Mouse (Mus musculus) midbrain, embryonic 14.5 days (tissue): ENCODE data around the gene Fam171a2. TPM values are rescaled to one million over a fixed set of nuclear protein-coding genes. Genes with fewer than 3 reads are reported as not detected.
"Not testable (repeated sequence)": the region's sequence is repeated elsewhere in the genome, so short reads cannot be mapped to it uniquely, and the experiment has no call there.

Source experiments
- ATAC-seq: fragments of 200-750 bp; cut with Nextera tagmentation; 2 replicates; pipeline ENCODE4 v1.8.0; 2017; ENCODE audit warnings: moderate number of reproducible peaks, moderate library complexity; ENCODE audit not compliant: low FRiP score, low TSS enrichment
- DNase-seq: peaks from one replicate; pipeline ENCODE4 v3.0.0-alpha.2; 2015
- H3K27ac ChIP-seq: fragments of 300-500 bp; sonication (generic); replicated peaks from 2 replicates; pipeline ENCODE4 v1.5.1; 2014; ENCODE audit warnings: mild to moderate bottlenecking, low read depth, low read length, moderate library complexity
- H3K27me3 ChIP-seq: fragments of 300-500 bp; sonication (generic); 2 replicates; pipeline ENCODE4 v1.6.1; 2014; ENCODE audit warnings: low read length, control low read depth, mixed read lengths; ENCODE audit not compliant: control insufficient read depth, insufficient read depth
- H3K36me3 ChIP-seq: fragments of 300-500 bp; sonication (generic); 2 replicates; pipeline ENCODE4 v1.6.1; 2014; ENCODE audit warnings: low read length, control low read depth; ENCODE audit not compliant: control insufficient read depth, insufficient read depth
- H3K4me1 ChIP-seq: fragments of 300-500 bp; sonication (generic); 2 replicates; pipeline ENCODE4 v1.6.1; 2014; ENCODE audit warnings: mild to moderate bottlenecking, antibody characterized with exemption, low read length, control low read depth; ENCODE audit not compliant: control insufficient read depth, insufficient read depth
- H3K4me2 ChIP-seq: fragments of 300-500 bp; sonication (generic); 2 replicates; pipeline ENCODE4 v1.6.1; 2014; ENCODE audit warnings: mild to moderate bottlenecking, low read length, moderate library complexity
- H3K4me3 ChIP-seq: fragments of 300-500 bp; sonication (generic); replicated peaks from 2 replicates; pipeline ENCODE4 v1.5.1; 2014; ENCODE audit warnings: low read depth, low read length
- H3K9ac ChIP-seq: fragments of 300-500 bp; sonication (generic); replicated peaks from 2 replicates; pipeline ENCODE4 v1.6.1; 2014; ENCODE audit warnings: mild to moderate bottlenecking, low read length, moderate library complexity
- H3K9me3 ChIP-seq: fragments of 300-500 bp; sonication (generic); 2 replicates; pipeline ENCODE4 v1.6.1; 2016; ENCODE audit warnings: low read length, control low read depth, mixed read lengths; ENCODE audit not compliant: control insufficient read depth
- WGBS: fragments of 180-500 bp; shearing (Covaris S2); extraction: QIAGEN DNeasy Blood & Tissue Kit; methylation state at CpG from one replicate; pipeline ENCODE4 v1.1.7; 2014; 5-methylcytosine and 5-hydroxymethylcytosine counted together
- microRNA-seq: library from miRNA; unstranded; fragments of <30 nt; microRNA quantifications from one replicate; pipeline ENCODE4, GENCODE M21; 2016
- polyA plus RNA-seq: library from polyadenylated mRNA; unstranded; fragments of >200 nt; fragmentation: Nextera tagmentation; extraction: Ambion mirVana; gene quantifications from 2 replicates; pipeline ENCODE4 v1.2.1, GENCODE M21; 2014

The Fam171a2 gene
- polyA plus RNA-seq, 1 experiment from 2014 or later: 28.6 TPM

- WGBS: 20% methylated on average over 15 of the region's 15 CpGs
- peak overlapping the region; percentile 96 for H3K27ac ChIP-seq
- ATAC-seq: peak; percentile 59
- no peaks in the 10 kb centered on the region for H3K36me3 ChIP-seq
- H3K9me3 ChIP-seq: no peaks in the 10 kb centered on the region
- peak overlapping the region; percentile 93 for H3K9ac ChIP-seq
- peaks cover 42% of the 10 kb centered on the region for H3K4me1 ChIP-seq
- peak overlapping the region; percentile 89 for H3K4me3 ChIP-seq
- H3K4me2 ChIP-seq: peak overlapping the region; percentile 95
- no peak for DNase-seq
- H3K27me3 ChIP-seq: no peaks in the 10 kb centered on the region
Measured at GRCm38 (mm10) chr11:102392441-102393237, 54.8 kb downstream of the Fam171a2 start.

- not testable (repeated sequence) for H3K4me3 ChIP-seq, H3K4me2 ChIP-seq, H3K9ac ChIP-seq, H3K27ac ChIP-seq, H3K36me3 ChIP-seq, H3K9me3 ChIP-seq, H3K27me3 ChIP-seq, ATAC-seq, DNase-seq
- 90% methylated on average over 4 of the region's 5 CpGs for whole genome bisulfite sequencing
- H3K4me1 ChIP-seq: peaks cover 12% of the 10 kb centered on the region
Measured at GRCm38 (mm10) chr11:102389436-102389835, 58.0 kb downstream of the Fam171a2 start.

Small RNAs within 50 kb of the gene (microRNA-seq; reads per million reads assigned to microRNA genes)
- 0.44 reads per million for gene Mir6930

Other genes starting within 250 kb of the Fam171a2 start
- gene Hdac5, start 217.5 kb downstream of the Fam171a2 start, polyA plus RNA-seq: 54.4 and 56.6 TPM in 2 replicates
- 2.6 and 3.0 TPM in 2 replicates for gene BC030867, start 198.8 kb downstream of the Fam171a2 start, polyA plus RNA-seq
- gene Asb16, start 178.9 kb downstream of the Fam171a2 start, polyA plus RNA-seq: 0.12 TPM in 1 of 2 replicates, not detected in the other
- 76.4 and 78.4 TPM in 2 replicates for gene Tmub2, start 162.8 kb downstream of the Fam171a2 start, polyA plus RNA-seq
- 38.5 and 42.4 TPM in 2 replicates for gene Atxn7l3, start 151.1 kb downstream of the Fam171a2 start, polyA plus RNA-seq
- 77.6 and 84.4 TPM in 2 replicates for gene Ubtf, start 127.9 kb downstream of the Fam171a2 start, polyA plus RNA-seq
- gene Slc4a1, start 81.5 kb downstream of the Fam171a2 start, polyA plus RNA-seq: 0.51 and 2.3 TPM in 2 replicates
- 113 and 165 TPM in 2 replicates for gene Rundc3a, start 54.3 kb downstream of the Fam171a2 start, polyA plus RNA-seq
- gene Slc25a39, start 39.7 kb downstream of the Fam171a2 start, polyA plus RNA-seq: 132 and 144 TPM in 2 replicates
- gene Grn, start 17.4 kb downstream of the Fam171a2 start, polyA plus RNA-seq: 33.1 and 45.5 TPM in 2 replicates
- gene Itga2b, start 22.4 kb upstream of the Fam171a2 start, polyA plus RNA-seq: 5.4 and 7.7 TPM in 2 replicates
- gene Gpatch8, start 108.7 kb upstream of the Fam171a2 start, polyA plus RNA-seq: 51.3 and 58.4 TPM in 2 replicates
- gene Gm11627, start 131.8 kb upstream of the Fam171a2 start, polyA plus RNA-seq: 2.3 and 4.2 TPM in 2 replicates
- 7.2 and 8.0 TPM in 2 replicates for gene Fzd2, start 156.7 kb upstream of the Fam171a2 start, polyA plus RNA-seq
- 0.12 TPM in 1 of 2 replicates, not detected in the other for gene Meioc, start 216.0 kb upstream of the Fam171a2 start, polyA plus RNA-seq